8 mouse cellular contexts compared by ENCODE assay signal in genomic region chr3:67463450-67464372, GRCm38 (mm10). TPM values are rescaled to one million over a fixed set of nuclear protein-coding genes. Genes with fewer than 3 reads are reported as not detected.
DNase-seq lines count a peak whose midpoint lies in the region; ATAC-seq lines count a peak whose summit lies in the region.

Lxn (minus strand) TSS chr3:67463926.

- no peaks in the 10 kb centered on the region for H3K27me3 ChIP-seq in intestine, embryonic 14.5 days (replicated peaks; ENCODE audit: control insufficient read depth, insufficient read depth, low read length)
- no peaks in the 10 kb centered on the region for H3K27me3 ChIP-seq in megakaryocyte, embryonic 14.5 days (replicated peaks)

- H3K9ac ChIP-seq in intestine, embryonic 14.5 days (ENCODE audit: low read length) = peak within 1 kb of the TSS; percentile 65

- H3K27ac ChIP-seq in intestine, embryonic 14.5 days (ENCODE audit: low read depth) = peak within 1 kb of the TSS; percentile 75

- no peaks in the 10 kb centered on the region for H3K9me3 ChIP-seq in intestine, embryonic 14.5 days (ENCODE audit: control insufficient read depth, low read length)
- no peaks in the 10 kb centered on the region for H3K9me3 ChIP-seq in megakaryocyte, embryonic 14.5 days

- peak; percentile 95 for ATAC-seq in intestine, embryonic 14.5 days (replicated peaks; ENCODE audit: low FRiP score, low TSS enrichment, low read depth)

- WGBS in intestine, embryonic 14.5 days = 1% methylated on average over 42 of the region's 43 CpGs

- peak; percentile 64 to 73 for DNase-seq in adrenal gland, adult 18-20 months (ENCODE audit: low spot score in 2 of 2)
- peak; percentile 76 for DNase-seq in embryo, embryonic 9.5 days (ENCODE audit: extremely low spot score)
- peak; percentile 28 to 45 for DNase-seq in gastrocnemius, postnatal 36 days
- DNase-seq in intestine, embryonic 14.5 days (ENCODE audit: low spot score) = peak; percentile 86
- DNase-seq in left cerebral cortex, postnatal 10 days (ENCODE audit: extremely low spot score in 1 of 2, low spot score in 2 of 2) = peak; percentile 46 to 77
- peak; percentile 60 for DNase-seq in right cerebral cortex, postnatal 14 days
- peak; percentile 65 for DNase-seq in urinary bladder, postnatal 25 days (ENCODE audit: low spot score)

- intact Hi-C loops in gastrocnemius, postnatal 36 days (cut with DNase I) = no loop called here
- intact Hi-C loops in left cerebral cortex, postnatal 10 days (cut with DNase I) = no loop called here

- H3K36me3 ChIP-seq in intestine, embryonic 14.5 days (ENCODE audit: control insufficient read depth, insufficient read depth, low read length) = peaks cover 38% of the 10 kb centered on the region
- peaks cover 56% of the 10 kb centered on the region for H3K36me3 ChIP-seq in megakaryocyte, embryonic 14.5 days (replicated peaks; ENCODE audit: low read length)

- peak within 1 kb of the TSS; percentile 60 for H3K4me2 ChIP-seq in intestine, embryonic 14.5 days (ENCODE audit: low read length)

- H3K4me1 ChIP-seq in intestine, embryonic 14.5 days (replicated peaks; ENCODE audit: control insufficient read depth, insufficient read depth, low read length) = peaks cover 5% of the 10 kb centered on the region
- H3K4me1 ChIP-seq in megakaryocyte, embryonic 14.5 days = peaks cover 21% of the 10 kb centered on the region

- H3K4me3 ChIP-seq in intestine, embryonic 14.5 days (ENCODE audit: low read depth, low read length) = peak within 1 kb of the TSS; percentile 66
- H3K4me3 ChIP-seq in megakaryocyte, embryonic 14.5 days (replicated peaks) = peak within 1 kb of the TSS; percentile 97

RNA-seq across cellular contexts. Expression of gene Lxn, which starts in this region (rescaled TPM):
- total RNA-seq in adrenal gland, adult 18-20 months (2021) = 10 to 100 TPM in 1 of 2 experiments, 1 to 10 TPM in 1; 6.9 to 10.4 TPM
- total RNA-seq in gastrocnemius, postnatal 36 days (2021) = 1 to 10 TPM; 1.7 to 1.8 TPM
- 79.6 and 81.9 TPM in 2 replicates for polyA plus RNA-seq in intestine, embryonic 14.5 days (2014; fragmentation: Nextera tagmentation; extraction: Ambion mirVana)
- 10 to 100 TPM; 47.7 to 52.1 TPM for total RNA-seq in left cerebral cortex, postnatal 10 days (2021)
- 27.8 and 42.4 TPM in 2 replicates for polyA plus RNA-seq in megakaryocyte, embryonic 14.5 days (2012; ENCODE audit: insufficient read depth, low replicate concordance)

Comparison
In these comparisons a context has a peak if more than half of its experiments do, and no peak if none do; other contexts are left out.
1. Peak in every context shown above with its lines: DNase-seq, ATAC-seq, H3K4me3 ChIP-seq and H3K27ac ChIP-seq.
2. RNA of gene Lxn (total RNA-seq): 47.7 to 52.1 TPM in left cerebral cortex, postnatal 10 days; 6.9 to 10.4 TPM in adrenal gland, adult 18-20 months and 1.7 to 1.8 TPM in gastrocnemius, postnatal 36 days; every median in the first group is over 4 times any median in the second.